Mouse (Mus musculus) forebrain, embryonic 16.5 days (tissue): ENCODE results near the gene Cd6. TPM values are rescaled to one million over a fixed set of nuclear protein-coding genes. Genes with fewer than 3 reads are reported as not detected.
A peak's percentile ranks its signal among the peaks of the same experiment; 100 is the strongest.

Experiments used
- ATAC-seq: fragments of 200-750 bp; cut with Nextera tagmentation; 2 replicates; pipeline ENCODE4 v1.8.0; 2017; ENCODE audit warnings: mild to moderate bottlenecking, moderate library complexity
- H3K27ac ChIP-seq: fragments of 300-500 bp; sonication (generic); 2 replicates; pipeline ENCODE4 v1.5.1; 2014; ENCODE audit warnings: low read length, control low read depth
- H3K27me3 ChIP-seq: fragments of 300-500 bp; sonication (generic); replicated peaks from 2 replicates; pipeline ENCODE4 v1.6.1; 2014; ENCODE audit warnings: low read length; ENCODE audit not compliant: control insufficient read depth, insufficient read depth
- H3K36me3 ChIP-seq: fragments of 300-500 bp; sonication (generic); 2 replicates; pipeline ENCODE4 v1.6.1; 2014; ENCODE audit not compliant: control insufficient read depth, insufficient read depth
- H3K4me1 ChIP-seq: fragments of 300-500 bp; sonication (generic); replicated peaks from 2 replicates; pipeline ENCODE4 v1.6.1; 2014; ENCODE audit warnings: low read length; ENCODE audit not compliant: control insufficient read depth, insufficient read depth
- H3K4me2 ChIP-seq: fragments of 300-500 bp; sonication (generic); 2 replicates; pipeline ENCODE4 v1.6.1; 2014; ENCODE audit warnings: mild to moderate bottlenecking, low read length, control low read depth
- H3K4me3 ChIP-seq: fragments of 300-500 bp; sonication (generic); replicated peaks from 2 replicates; pipeline ENCODE4 v1.5.1; 2014; ENCODE audit warnings: mild to moderate bottlenecking, low read length, control low read depth
- H3K9ac ChIP-seq: fragments of 300-500 bp; sonication (generic); replicated peaks from 2 replicates; pipeline ENCODE4 v1.6.1; 2014; ENCODE audit warnings: low read depth, low read length, control low read depth
- H3K9me3 ChIP-seq: fragments of 300-500 bp; sonication (generic); 2 replicates; pipeline ENCODE4 v1.6.1; 2016; ENCODE audit warnings: low read length; ENCODE audit not compliant: control insufficient read depth
- WGBS: fragments of 180-500 bp; shearing (Covaris S2); extraction: QIAGEN DNeasy Blood & Tissue Kit; methylation state at CpG from one replicate; pipeline ENCODE4 v1.1.7; 2014; 5-methylcytosine and 5-hydroxymethylcytosine counted together
- polyA plus RNA-seq: library from polyadenylated mRNA; unstranded; fragments of >200 nt; fragmentation: Nextera tagmentation; extraction: Ambion mirVana; gene quantifications from 2 replicates; pipeline ENCODE4 v1.2.1, GENCODE M21; 2015

The Cd6 gene
- polyA plus RNA-seq, 1 experiment from 2014 or later = not detected

DNA sequence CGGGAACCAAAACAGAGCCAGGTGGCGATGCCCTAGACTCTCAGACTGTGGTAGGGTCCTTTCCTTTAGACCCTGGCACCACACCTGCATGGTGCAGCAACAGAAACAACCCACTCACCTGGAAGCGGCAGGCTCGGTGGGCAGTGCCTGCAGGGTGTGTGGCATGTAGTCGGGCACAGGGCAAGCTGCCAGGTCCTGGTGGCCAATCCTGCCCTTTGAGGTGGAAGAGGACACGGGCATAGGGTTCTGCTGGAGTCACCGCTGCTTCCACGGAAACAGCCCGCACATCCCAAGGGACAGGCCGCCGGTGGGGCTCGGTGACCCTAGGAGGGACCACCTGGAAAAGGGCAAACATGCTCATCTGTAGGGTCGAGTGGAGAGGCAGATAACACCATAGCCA, 36.5 kb upstream of the Cd6 start:
- Histone ChIP-seq H3K4me2 (no peak overlapping the region), H3K9ac (no peak overlapping the region), H3K4me3 (no peak overlapping the region), H3K4me1 (peaks cover 27% of the 10 kb centered on the region), H3K27me3 (no peaks in the 10 kb centered on the region), H3K36me3 (peaks cover 41% of the 10 kb centered on the region), H3K27ac (no peak overlapping the region), H3K9me3 (no peaks in the 10 kb centered on the region)
- 91% methylated on average over 13 of the region's 13 CpGs for WGBS
- ATAC-seq = no peak

- peak; percentile 20; the same call in 1 of the 2 replicates for ATAC-seq
- Histone ChIP-seq H3K9ac (no peak overlapping the region), H3K4me2 (no peak overlapping the region), H3K9me3 (no peaks in the 10 kb centered on the region), H3K27ac (no peak overlapping the region), H3K4me3 (no peak overlapping the region), H3K36me3 (peaks cover 74% of the 10 kb centered on the region), H3K4me1 (0 out of 2 replicates have a peak, but pooled peaks cover 3% of the 10 kb centered on the region), H3K27me3 (no peaks in the 10 kb centered on the region)
- WGBS = 46% methylated on average over 21 of the region's 22 CpGs
These were observed 30.2 kb upstream of the Cd6 start for GRCm38 (mm10) chr19:10860072-10860497.

DNA sequence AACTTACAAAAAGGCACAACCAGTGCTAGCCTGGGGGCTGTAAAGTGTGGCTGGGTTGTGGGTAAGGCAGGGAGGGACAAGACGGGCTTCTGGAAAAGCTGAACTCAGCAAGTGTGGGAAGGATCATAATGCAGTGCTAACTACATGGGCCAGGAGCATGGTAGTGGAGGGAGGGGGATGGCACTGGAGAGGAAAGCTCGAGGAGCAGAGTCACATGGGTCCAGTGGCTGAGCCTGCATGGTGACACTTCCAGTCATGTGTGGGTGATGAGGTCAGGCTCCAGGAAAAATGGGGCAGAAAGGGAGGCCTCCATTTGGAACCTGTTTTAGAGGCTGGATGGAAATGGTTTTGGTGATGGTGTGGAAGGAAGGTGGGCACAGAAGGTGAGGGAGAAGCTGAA, 26.7 kb upstream of the Cd6 start:
- no peak overlapping the region for H3K4me2 ChIP-seq
- 0 out of 2 replicates have a peak, but pooled peaks cover 3% of the 10 kb centered on the region for H3K4me1 ChIP-seq
- H3K9ac ChIP-seq = no peak overlapping the region
- H3K27me3 ChIP-seq = no peaks in the 10 kb centered on the region
- H3K4me3 ChIP-seq = no peak overlapping the region
- 57% methylated on average over 2 of the region's 2 CpGs for WGBS
- no peak for ATAC-seq
- peaks cover 48% of the 10 kb centered on the region for H3K36me3 ChIP-seq
- H3K9me3 ChIP-seq = no peaks in the 10 kb centered on the region
- no peak overlapping the region for H3K27ac ChIP-seq

DNA sequence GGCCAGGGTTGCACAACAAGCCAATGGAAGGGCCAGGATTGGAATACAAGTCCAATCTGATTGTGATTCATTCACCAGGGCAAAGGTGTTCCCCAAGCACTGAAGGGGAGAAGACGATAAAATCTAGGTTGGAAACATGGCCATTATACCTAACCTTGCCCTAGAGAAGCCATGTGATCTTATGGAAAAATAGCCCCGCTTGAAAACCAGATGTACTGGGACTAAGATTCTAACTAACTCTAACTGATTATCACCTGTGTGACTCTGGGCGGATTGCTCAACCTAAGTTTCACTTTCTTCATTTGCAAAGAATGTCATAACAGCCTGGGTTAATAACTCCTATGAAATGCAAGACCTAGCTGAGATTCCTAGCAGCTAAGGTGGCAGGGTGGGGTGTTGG, 25.6 kb upstream of the Cd6 start:
- no peak overlapping the region for H3K4me3 ChIP-seq
- no peak overlapping the region for H3K27ac ChIP-seq

DNA sequence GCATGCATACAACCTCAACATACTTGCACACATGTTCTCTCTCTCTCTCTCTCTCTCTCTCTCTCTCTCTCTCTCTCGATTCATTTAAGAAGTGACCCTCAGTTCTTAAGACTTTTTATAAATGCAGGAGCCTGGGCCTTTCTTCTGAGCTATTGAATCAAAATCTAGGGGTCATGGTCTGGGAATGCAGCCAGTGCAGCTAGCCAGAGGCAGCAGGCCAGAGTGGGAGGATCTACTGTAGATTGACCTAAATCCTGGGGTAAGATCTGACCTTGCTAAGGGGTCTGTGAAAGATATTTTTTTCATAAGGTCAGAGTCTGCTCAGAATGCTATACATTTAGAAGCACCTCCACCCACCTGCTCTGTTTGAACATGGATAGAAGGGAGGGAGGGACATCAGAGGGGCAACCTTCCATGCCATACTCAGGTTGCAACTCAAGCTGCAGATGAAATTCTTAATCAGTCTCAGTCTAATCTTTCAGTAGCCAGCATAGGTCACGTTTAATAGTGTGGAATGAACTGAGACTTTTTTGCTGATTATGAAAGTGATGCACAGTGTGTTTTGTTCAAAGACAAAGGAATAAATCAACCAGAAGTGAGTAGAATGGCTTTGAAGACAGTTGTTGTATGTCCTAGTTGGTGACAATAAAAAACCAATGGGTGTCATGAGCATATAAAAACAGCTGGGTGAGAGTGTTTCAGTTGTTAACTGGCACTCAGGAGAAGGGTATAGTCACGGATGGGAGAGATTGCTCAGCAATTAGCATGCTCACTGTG, 17.6 kb upstream of the Cd6 start:
- Histone ChIP-seq H3K27me3 (no peaks in the 10 kb centered on the region), H3K4me3 (no peak overlapping the region), H3K4me2 (no peak overlapping the region), H3K9ac (no peak overlapping the region), H3K36me3 (no peaks in the 10 kb centered on the region), H3K4me1 (no peaks in the 10 kb centered on the region), H3K27ac (no peak overlapping the region), H3K9me3 (no peaks in the 10 kb centered on the region)
- 26% methylated on average over 3 of the region's 3 CpGs for WGBS
- no peak for ATAC-seq

More for the DNA sequence above, 25.6 kb upstream of the Cd6 start:
- Histone ChIP-seq H3K4me2 (no peak overlapping the region), H3K27me3 (no peaks in the 10 kb centered on the region), H3K36me3 (peaks cover 37% of the 10 kb centered on the region), H3K4me1 (0 out of 2 replicates have a peak, but pooled peaks cover 3% of the 10 kb centered on the region), H3K9ac (no peak overlapping the region), H3K9me3 (no peaks in the 10 kb centered on the region)
- 87% methylated on average over 3 of the region's 3 CpGs for WGBS
- no peak for ATAC-seq

GRCm38 (mm10) chr19:10846150-10846549, 16.3 kb upstream of the Cd6 start:
- Histone ChIP-seq H3K4me2 (no peak overlapping the region), H3K4me1 (no peaks in the 10 kb centered on the region), H3K36me3 (no peaks in the 10 kb centered on the region), H3K9me3 (no peaks in the 10 kb centered on the region), H3K27ac (no peak overlapping the region), H3K9ac (no peak overlapping the region), H3K4me3 (no peak overlapping the region), H3K27me3 (no peaks in the 10 kb centered on the region)
- ATAC-seq = no peak
- WGBS = 78% methylated on average over 7 of the region's 7 CpGs

GRCm38 (mm10) chr19:10845454-10845853, 15.6 kb upstream of the Cd6 start:
- no peak for ATAC-seq
- no peak overlapping the region for H3K4me3 ChIP-seq
- H3K9ac ChIP-seq = no peak overlapping the region
- H3K36me3 ChIP-seq = no peaks in the 10 kb centered on the region
- no peak overlapping the region for H3K4me2 ChIP-seq
- H3K9me3 ChIP-seq = no peaks in the 10 kb centered on the region
- WGBS = 80% methylated on average over 3 of the region's 3 CpGs
- no peaks in the 10 kb centered on the region for H3K4me1 ChIP-seq
- H3K27ac ChIP-seq = no peak overlapping the region
- no peaks in the 10 kb centered on the region for H3K27me3 ChIP-seq

DNA sequence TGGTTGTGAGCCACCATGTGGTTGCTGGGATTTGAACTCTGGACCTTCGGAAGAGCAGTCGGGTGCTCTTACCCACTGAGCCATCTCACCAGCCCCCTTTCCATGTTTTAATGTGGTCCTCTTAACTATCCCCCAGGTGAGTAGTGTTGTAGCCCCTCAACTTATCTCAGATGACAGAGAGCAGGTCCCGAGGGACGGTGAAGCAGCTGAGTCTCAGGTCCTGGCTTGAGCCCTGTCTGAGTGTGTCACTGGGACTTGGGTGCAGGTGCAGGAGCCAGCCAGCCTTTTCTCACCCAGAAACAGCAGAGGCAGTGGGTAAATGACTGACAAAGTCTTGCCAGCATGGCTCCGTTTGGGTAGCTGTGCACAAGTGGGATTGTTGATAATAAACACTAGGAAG, 14.3 kb upstream of the Cd6 start:
- H3K36me3 ChIP-seq = no peaks in the 10 kb centered on the region
- ATAC-seq = no peak
- H3K27ac ChIP-seq = no peak overlapping the region
- H3K9me3 ChIP-seq = no peaks in the 10 kb centered on the region
- 89% methylated on average over 5 of the region's 5 CpGs for WGBS
- H3K4me3 ChIP-seq = no peak overlapping the region
- H3K4me1 ChIP-seq = no peaks in the 10 kb centered on the region
- no peak overlapping the region for H3K9ac ChIP-seq
- no peaks in the 10 kb centered on the region for H3K27me3 ChIP-seq
- H3K4me2 ChIP-seq = no peak overlapping the region

DNA sequence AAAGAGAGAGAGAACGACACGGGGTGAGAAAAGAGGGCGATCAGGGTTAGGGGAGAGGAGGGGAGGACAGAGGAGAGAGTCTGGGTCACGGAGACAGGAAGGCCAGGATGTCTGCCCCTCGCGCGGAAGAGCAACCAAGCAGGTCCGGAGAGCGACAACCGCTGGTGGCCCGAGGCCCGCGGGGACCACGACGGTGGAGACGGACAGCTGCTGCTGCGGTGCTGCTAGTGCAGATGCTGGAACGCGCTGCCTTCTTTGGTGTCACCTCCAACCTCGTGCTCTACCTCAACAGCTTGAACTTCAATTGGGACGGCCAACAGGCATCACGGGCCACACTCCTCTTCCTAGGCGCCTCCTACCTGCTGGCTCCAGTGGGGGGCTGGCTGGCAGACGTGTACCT, 13.1 kb upstream of the Cd6 start:
- WGBS = 63% methylated on average over 24 of the region's 24 CpGs
- ATAC-seq = no peak
- Histone ChIP-seq H3K27me3 (no peaks in the 10 kb centered on the region), H3K4me2 (no peak overlapping the region), H3K36me3 (no peaks in the 10 kb centered on the region), H3K27ac (no peak overlapping the region), H3K4me3 (no peak overlapping the region), H3K9me3 (no peaks in the 10 kb centered on the region), H3K9ac (no peak overlapping the region), H3K4me1 (no peaks in the 10 kb centered on the region)
